Mouse (Mus musculus) stomach, embryonic 16.5 days (tissue): ENCODE measurements around the gene Qrich2. TPM values are rescaled to one million over a fixed set of nuclear protein-coding genes. Genes with fewer than 3 reads are reported as not detected.
A peak's percentile ranks its signal among the peaks of the same experiment; 100 is the strongest.

ENCODE experiments used
- ATAC-seq: fragments of 200-750 bp; cut with Nextera tagmentation; 2 replicates; pipeline ENCODE4 v1.8.0; 2017; ENCODE audit warnings: moderate number of reproducible peaks, moderate TSS enrichment; ENCODE audit not compliant: insufficient read depth, low FRiP score
- H3K27ac ChIP-seq: fragments of 300-500 bp; sonication (generic); 2 replicates; pipeline ENCODE4 v1.5.1; 2014; ENCODE audit warnings: low read length
- H3K27me3 ChIP-seq: fragments of 300-500 bp; sonication (generic); 2 replicates; pipeline ENCODE4 v1.6.1; 2014; ENCODE audit warnings: low read length, control low read depth, mixed read lengths; ENCODE audit not compliant: control insufficient read depth, insufficient read depth
- H3K36me3 ChIP-seq: fragments of 300-500 bp; sonication (generic); 2 replicates; pipeline ENCODE4 v1.6.1; 2014; ENCODE audit warnings: low read length; ENCODE audit not compliant: control insufficient read depth, insufficient read depth
- H3K4me1 ChIP-seq: fragments of 300-500 bp; sonication (generic); 2 replicates; pipeline ENCODE4 v1.6.1; 2014; ENCODE audit warnings: low read length, control low read depth, mixed read lengths; ENCODE audit not compliant: control insufficient read depth, insufficient read depth
- H3K4me2 ChIP-seq: fragments of 300-500 bp; sonication (generic); 2 replicates; pipeline ENCODE4 v1.6.1; 2014; ENCODE audit warnings: low read depth, low read length, mixed read lengths
- H3K4me3 ChIP-seq: fragments of 300-500 bp; sonication (generic); replicated peaks from 2 replicates; pipeline ENCODE4 v1.5.1; 2014; ENCODE audit warnings: mild to moderate bottlenecking, low read length
- H3K9ac ChIP-seq: fragments of 300-500 bp; sonication (generic); 2 replicates; pipeline ENCODE4 v1.6.1; 2014; ENCODE audit warnings: low read length
- H3K9me3 ChIP-seq: fragments of 300-500 bp; sonication (generic); replicated peaks from 2 replicates; pipeline ENCODE4 v1.6.1; 2016; ENCODE audit warnings: low read length, control low read depth; ENCODE audit not compliant: control insufficient read depth
- WGBS: fragments of 180-500 bp; shearing (Covaris S2); extraction: QIAGEN DNeasy Blood & Tissue Kit; methylation state at CpG from one replicate; pipeline ENCODE4 v1.1.7; 2014; 5-methylcytosine and 5-hydroxymethylcytosine counted together
- polyA plus RNA-seq: library from polyadenylated mRNA; unstranded; fragments of >200 nt; fragmentation: Nextera tagmentation; extraction: Ambion mirVana; gene quantifications from 2 replicates; pipeline ENCODE4 v1.2.1, GENCODE M21; 2015

Gene Qrich2
- polyA plus RNA-seq, 1 experiment from 2014 or later, result 0.53 TPM

DNA sequence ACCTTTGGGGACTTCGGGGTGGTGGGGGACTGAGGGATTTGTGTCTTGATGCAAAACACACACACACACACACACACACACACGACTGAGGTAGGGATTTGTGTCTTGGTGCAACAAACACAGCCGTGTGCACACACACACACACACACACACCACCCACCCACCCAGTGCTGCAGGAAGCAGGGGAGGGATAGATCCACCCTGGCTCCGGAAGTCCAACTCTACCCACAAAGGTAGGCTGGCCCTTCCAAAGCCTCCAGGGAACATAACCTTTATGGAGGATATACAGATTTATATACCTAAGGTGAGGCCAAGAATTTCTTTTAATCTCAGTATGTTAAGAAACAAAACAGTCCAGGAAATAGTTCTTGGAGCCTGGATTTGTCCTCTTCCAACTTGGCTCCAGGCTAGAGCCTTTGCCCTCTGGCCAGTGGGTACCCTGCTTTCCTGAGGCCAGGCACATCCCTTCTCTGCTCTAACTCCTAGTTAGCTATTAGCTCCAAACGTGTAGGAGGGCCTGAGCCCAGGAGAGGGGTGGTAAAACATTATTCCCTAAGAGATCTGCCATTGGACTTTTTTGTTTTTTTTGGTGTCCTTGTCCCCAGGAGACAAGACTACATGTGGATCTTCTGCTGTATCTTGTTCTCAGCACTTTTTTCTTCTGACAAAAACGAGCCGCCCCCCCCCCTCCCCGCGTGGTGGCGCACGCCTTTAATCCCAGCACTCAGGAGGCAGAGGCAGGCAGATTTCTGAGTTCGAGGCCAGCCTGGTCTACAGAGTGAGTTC is 30.9 kb downstream of the Qrich2 start:
- Histone ChIP-seq H3K9me3 (no peaks in the 10 kb centered on the region), H3K4me3 (peak overlapping the region; percentile 82), H3K4me2 (peak overlapping the region; percentile 71), H3K27ac (peak overlapping the region; percentile 97), H3K9ac (peak overlapping the region; percentile 94), H3K27me3 (no peaks in the 10 kb centered on the region), H3K36me3 (no peaks in the 10 kb centered on the region), H3K4me1 (peaks cover 38% of the 10 kb centered on the region)
- no peak for ATAC-seq
- WGBS, result 45% methylated on average over 12 of the region's 12 CpGs

DNA sequence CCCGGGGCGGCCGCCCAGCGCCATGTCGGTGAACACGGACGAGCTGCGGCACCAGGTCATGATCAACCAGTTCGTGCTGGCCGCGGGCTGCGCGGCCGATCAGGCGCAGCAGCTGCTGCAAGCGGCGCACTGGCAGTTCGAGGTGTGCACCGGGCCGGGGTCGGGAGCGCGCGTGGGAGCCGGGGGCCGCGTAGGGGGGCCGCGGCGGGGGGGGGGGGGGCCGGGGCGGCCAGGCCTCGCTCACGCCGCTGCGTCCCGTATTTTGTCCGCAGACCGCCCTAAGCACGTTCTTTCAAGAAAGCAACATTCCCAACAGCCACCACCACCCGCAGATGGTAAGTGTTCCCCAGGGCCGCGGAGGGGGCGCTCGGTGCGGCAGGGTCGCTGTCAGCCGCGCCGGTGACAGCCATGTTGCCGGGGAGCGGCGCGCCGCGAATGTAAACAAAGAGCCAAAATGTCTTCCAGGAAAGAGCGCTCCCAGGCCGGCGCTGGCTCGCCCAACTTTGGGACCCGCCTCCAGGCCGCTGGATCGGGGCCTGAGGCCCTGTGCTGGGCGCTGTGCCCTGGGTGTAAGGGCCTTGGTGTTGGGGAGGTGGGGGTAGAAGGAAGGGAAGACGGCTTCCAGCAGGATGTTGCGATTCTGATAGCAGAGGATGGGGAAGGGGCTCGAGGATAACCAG is 31.6 kb downstream of the Qrich2 start:
- Histone ChIP-seq H3K4me3 (peak overlapping the region; percentile 82), H3K27me3 (no peaks in the 10 kb centered on the region), H3K9me3 (no peaks in the 10 kb centered on the region), H3K36me3 (no peaks in the 10 kb centered on the region), H3K4me2 (peak overlapping the region; percentile 71), H3K4me1 (peaks cover 43% of the 10 kb centered on the region), H3K27ac (peak overlapping the region; percentile 97), H3K9ac (peak overlapping the region; percentile 94)
- ATAC-seq, result peak; percentile 6
- WGBS, result under 1% methylated on average over 35 of the region's 67 CpGs

DNA sequence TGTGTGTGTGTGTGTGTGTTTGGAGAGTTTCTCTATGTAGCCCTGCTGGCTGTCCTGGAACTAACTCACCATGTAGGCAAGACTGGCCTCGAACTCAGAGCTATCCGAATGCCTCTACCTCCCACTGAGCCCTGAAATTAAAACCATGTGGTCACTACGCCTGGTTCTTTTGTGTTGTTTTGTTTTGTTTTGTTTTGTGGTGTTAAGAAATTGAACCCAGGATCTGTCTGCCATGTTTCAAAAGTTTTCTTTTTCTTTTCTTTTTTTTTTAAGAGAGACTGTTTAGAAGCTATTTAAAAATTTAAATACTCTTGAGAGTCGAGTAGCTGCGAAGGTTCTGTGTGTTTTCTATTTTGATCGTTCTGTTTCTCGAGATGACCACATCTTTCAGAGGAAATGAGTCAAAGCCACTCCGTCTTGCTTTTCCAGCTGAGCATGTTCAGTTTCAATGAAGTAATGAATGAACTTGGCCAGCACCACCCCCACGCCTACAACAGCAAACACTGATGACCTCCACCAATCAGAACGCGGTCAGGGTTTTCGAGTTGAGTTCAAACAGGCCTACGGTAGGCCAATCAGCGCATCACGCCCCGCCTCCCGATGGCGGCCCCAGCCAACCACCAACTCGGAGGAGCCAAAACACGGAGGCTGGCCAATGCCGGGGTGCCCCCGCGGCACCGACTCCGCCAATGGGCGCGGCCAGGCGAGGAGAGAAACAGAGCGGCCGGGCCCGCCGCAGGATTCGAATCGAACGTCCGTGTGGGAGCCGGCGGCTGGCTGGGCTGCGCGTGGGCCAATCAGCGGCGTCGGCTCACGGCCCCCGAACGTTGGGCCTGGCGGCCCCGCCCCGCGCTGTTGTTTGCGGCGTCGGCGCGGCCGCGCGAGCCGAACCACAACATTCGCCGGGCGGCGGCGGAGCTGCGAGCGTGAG is 32.4 kb downstream of the Qrich2 start, which contains the start of gene Ubald2:
Gene Ubald2, plus strand, starts transcription at position 739 of the 931 bp plus-strand sequence.
- ATAC-seq, result peak; percentile 95
- peak within 1 kb of the TSS; percentile 71 for H3K4me2 ChIP-seq
- H3K4me3 ChIP-seq, result peak within 1 kb of the TSS; percentile 82
- no peaks in the 10 kb centered on the region for H3K9me3 ChIP-seq
- no peaks in the 10 kb centered on the region for H3K36me3 ChIP-seq
- 2% methylated on average over 64 of the region's 66 CpGs for WGBS
- H3K9ac ChIP-seq, result peak within 1 kb of the TSS; percentile 94
- no peaks in the 10 kb centered on the region for H3K27me3 ChIP-seq
- H3K4me1 ChIP-seq, result peaks cover 45% of the 10 kb centered on the region
- peak within 1 kb of the TSS; percentile 97 for H3K27ac ChIP-seq

DNA sequence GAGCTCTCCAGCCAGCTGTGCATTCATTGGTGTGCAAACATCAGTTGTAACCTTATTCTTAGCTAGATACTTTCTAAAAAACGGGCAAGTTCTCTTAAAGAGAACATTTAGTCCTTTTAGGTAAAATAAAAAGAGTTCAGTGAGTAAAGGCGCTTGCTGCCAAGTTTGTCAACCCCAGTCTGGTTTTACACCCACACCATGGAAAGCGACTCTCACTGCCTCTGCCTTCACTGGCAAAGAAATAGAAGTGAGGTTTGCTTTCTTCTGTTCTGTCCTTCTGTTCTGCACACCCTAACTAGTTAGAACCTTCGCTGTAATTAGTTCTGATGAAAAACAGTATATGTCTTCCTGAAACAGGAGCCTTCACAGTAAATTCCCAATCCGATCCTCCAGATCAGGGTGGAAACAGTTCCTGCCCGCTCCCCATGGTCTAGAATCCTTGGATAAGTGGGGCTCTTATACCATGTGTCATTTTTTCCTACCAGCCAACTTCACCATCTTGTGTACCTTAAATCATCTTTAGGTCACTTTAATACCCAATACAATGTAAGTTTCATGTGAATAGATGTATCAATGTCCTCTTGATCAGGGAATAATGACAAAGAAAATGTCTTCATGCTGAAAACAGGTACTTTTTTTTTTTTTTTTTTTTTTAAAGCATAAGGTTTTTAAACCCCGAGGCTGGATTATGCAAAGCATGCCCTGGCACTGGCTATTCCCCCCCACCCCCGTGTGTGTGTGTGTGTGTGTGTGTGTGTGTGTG is 33.3 kb downstream of the Qrich2 start:
- H3K27ac ChIP-seq, result peak overlapping the region; percentile 96
- H3K27me3 ChIP-seq, result no peaks in the 10 kb centered on the region
- no peaks in the 10 kb centered on the region for H3K9me3 ChIP-seq
- no peaks in the 10 kb centered on the region for H3K36me3 ChIP-seq
- H3K9ac ChIP-seq, result no peak overlapping the region
- no peak overlapping the region; the same call in 1 of the 2 replicates for H3K4me3 ChIP-seq
- H3K4me1 ChIP-seq, result peaks cover 47% of the 10 kb centered on the region
- 60% methylated on average over 8 of the region's 8 CpGs for WGBS
- H3K4me2 ChIP-seq, result peak overlapping the region; percentile 48
- no peak for ATAC-seq

GRCm38 (mm10) chr11:116432127-116432526 is 33.9 kb downstream of the Qrich2 start:
- H3K4me1 ChIP-seq, result peaks cover 42% of the 10 kb centered on the region
- H3K9me3 ChIP-seq, result no peaks in the 10 kb centered on the region
- 60% methylated on average over 6 of the region's 6 CpGs for WGBS
- H3K9ac ChIP-seq, result no peak overlapping the region
- H3K4me3 ChIP-seq, result no peak overlapping the region
- H3K27me3 ChIP-seq, result no peaks in the 10 kb centered on the region
- H3K36me3 ChIP-seq, result no peaks in the 10 kb centered on the region
- peak overlapping the region; percentile 96 for H3K27ac ChIP-seq
- H3K4me2 ChIP-seq, result 0 out of 2 replicates have a peak overlapping the region, but pooled peaks have one; percentile 45
- no peak for ATAC-seq

- Histone ChIP-seq H3K4me1 (peaks cover 40% of the 10 kb centered on the region), H3K4me2 (peak overlapping the region; percentile 45), H3K4me3 (no peak overlapping the region), H3K36me3 (no peaks in the 10 kb centered on the region), H3K9ac (peak overlapping the region; percentile 60), H3K27me3 (no peaks in the 10 kb centered on the region), H3K9me3 (no peaks in the 10 kb centered on the region), H3K27ac (peak overlapping the region; percentile 96)
- ATAC-seq, result no peak
- 35% methylated on average over 11 of the region's 11 CpGs for WGBS
These were observed 34.5 kb downstream of the Qrich2 start for GRCm38 (mm10) chr11:116431428-116432077.

DNA sequence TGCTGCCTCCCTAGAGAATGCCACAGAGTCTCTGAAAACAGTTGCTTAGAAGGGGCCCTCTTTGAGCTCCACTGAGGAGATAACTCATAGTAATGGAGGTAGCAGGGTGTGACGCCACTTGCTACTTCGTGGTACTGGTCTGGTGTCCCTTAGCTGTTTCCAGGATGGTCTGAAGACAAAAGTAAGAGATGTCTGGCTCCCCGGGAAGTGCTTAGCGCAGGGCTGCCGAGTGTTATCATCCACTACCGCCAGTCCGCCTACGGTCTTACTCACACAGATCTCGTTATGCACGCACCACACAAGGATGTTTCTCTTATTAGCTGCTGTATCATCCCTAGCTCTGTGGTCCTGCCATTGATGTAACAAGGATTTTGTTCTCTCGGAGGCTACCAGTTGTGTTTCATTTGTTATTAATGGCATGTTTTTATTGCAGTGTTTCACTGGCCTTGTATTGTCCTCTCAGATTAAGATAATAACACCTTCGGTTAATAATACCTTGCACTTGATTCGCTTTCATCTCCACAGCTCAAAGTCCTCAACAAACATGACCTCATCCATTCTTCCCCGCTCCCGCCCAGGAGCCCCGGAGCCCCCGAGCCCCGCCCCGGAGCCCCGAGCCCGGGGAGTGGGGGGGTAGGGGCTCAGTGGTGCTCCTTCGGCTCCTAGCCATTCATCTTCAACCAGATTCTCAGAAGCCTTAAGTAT is 35.2 kb downstream of the Qrich2 start:
- H3K36me3 ChIP-seq, result no peaks in the 10 kb centered on the region
- H3K9me3 ChIP-seq, result no peaks in the 10 kb centered on the region
- peaks cover 33% of the 10 kb centered on the region for H3K4me1 ChIP-seq
- 25% methylated on average over 22 of the region's 22 CpGs for WGBS
- no peaks in the 10 kb centered on the region for H3K27me3 ChIP-seq
- H3K4me3 ChIP-seq, result no peak overlapping the region
- H3K9ac ChIP-seq, result peak overlapping the region; percentile 60
- peak overlapping the region; percentile 45 for H3K4me2 ChIP-seq
- peak overlapping the region; percentile 96 for H3K27ac ChIP-seq
- no peak for ATAC-seq
